Mouse (Mus musculus) small intestine, adult 2 months (tissue): ENCODE data around the gene Lrrfip1.
A peak's percentile ranks its signal among the peaks of the same experiment; 100 is the strongest.

Experiments
- CTCF ChIP-seq: fragments of 200-500 bp; IDR thresholded peaks from 2 replicates; pipeline ENCODE4 v1.5.1; 2012; ENCODE audit warnings: low read depth, mild to moderate bottlenecking, control low read depth, inconsistent platforms, low read length, moderate library complexity, mixed read lengths; ENCODE audit not compliant: insufficient replicate concordance, insufficient read length; ENCODE audit errors: extremely low read depth
- POLR2A ChIP-seq: fragments of 200-500 bp; IDR thresholded peaks from 2 replicates; pipeline ENCODE4 v1.6.1; 2012; ENCODE audit warnings: low read depth, mild to moderate bottlenecking, control low read depth, inconsistent platforms, low read length, moderate library complexity

- peak; percentile 56; the same call in 1 of the 2 replicates for TF ChIP-seq CTCF
- TF ChIP-seq POLR2A = no peak
These were observed 42.1 kb upstream of the Lrrfip1 start for GRCm38 (mm10) chr1:90956245-90957096.
